Mouse (Mus musculus): ENCODE data around the gene Hpf1. TPM values are rescaled to one million over a fixed set of nuclear protein-coding genes. Genes with fewer than 3 reads are reported as not detected.

The Hpf1 gene
- total RNA-seq, 2 experiments from 2014 or later = 24.3 to 26.8 TPM

GRCm38 (mm10) chr8:60891757-60892156 lies 1.5 kb downstream of the Hpf1 start:
- DNase-seq (ENCODE audit: low spot score in 2 of 2) = no peak

DNA sequence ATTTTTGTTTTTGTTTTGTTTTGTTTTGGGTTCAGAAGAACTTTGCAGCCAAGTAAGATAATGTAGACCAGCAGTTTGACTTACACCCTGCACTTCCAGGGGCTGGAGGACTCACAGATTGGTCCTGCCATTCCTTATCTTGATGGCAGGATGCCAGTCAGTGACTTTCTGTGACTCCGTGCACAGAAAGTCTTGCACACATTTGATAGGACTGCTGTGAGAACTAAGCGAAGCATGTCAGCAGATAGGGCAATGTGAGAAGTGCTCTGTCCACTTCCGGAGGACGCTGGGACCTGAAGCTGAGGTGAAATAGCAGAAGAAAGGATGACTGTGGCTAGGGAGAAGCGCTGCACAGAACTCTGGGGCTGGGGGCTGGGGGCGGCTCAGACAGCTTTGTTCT lies 5.7 kb downstream of the Hpf1 start:
- no peak for DNase-seq (ENCODE audit: low spot score in 2 of 2)

- DNase-seq (ENCODE audit: low spot score in 2 of 2) = no peak
Measured at GRCm38 (mm10) chr8:60900147-60900546, 9.9 kb downstream of the Hpf1 start.

DNA sequence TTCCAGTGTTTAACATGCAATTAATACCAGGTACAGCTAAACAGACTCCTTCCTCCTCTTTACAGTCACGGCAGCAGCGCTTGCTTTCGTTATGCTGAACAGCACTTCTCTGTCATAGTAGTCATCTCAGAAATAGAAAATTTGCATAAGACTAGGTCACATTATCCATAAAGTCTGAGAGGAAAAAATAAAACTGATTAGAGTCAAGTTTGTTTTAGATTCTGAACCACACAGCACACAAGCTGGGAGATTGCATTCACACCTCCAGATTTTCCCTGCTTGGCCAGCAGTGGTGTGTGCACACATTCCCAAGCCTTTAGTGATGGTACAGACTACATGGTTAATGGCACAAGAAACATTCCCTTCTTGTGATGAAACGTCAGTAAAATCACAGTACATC lies 21.9 kb downstream of the Hpf1 start:
- DNase-seq (ENCODE audit: low spot score in 2 of 2) = no peak

- no peak for DNase-seq (ENCODE audit: low spot score in 2 of 2)
Measured at GRCm38 (mm10) chr8:60912554-60912953, 22.3 kb downstream of the Hpf1 start.

- DNase-seq (ENCODE audit: low spot score in 2 of 2) = no peak
Measured at GRCm38 (mm10) chr8:60919069-60919468, 28.9 kb downstream of the Hpf1 start.

DNA sequence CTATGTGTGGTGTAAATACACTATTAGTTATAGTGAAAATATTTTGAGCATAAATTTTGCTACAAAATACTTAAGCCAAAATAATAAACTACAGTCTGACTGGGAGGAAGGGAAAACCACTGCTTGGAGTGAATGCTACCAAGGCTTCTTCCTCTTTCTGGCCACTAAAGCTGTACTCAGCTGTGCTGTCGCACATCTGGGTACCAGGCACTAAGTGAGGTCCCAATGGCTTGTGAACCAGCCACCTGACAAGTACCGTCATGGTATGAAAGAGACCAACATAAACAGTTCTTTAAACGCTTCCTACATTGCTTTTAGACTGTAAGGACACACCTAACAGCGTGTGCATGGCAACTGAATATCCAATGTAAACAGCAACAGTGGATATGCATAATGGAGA lies 30.0 kb downstream of the Hpf1 start:
- DNase-seq (ENCODE audit: low spot score in 2 of 2) = no peak

GRCm38 (mm10) chr8:60933617-60934016 lies 43.4 kb downstream of the Hpf1 start:
- no peak for DNase-seq (ENCODE audit: low spot score in 2 of 2)

GRCm38 (mm10) chr8:60938717-60939424 lies 48.7 kb downstream of the Hpf1 start:
- DNase-seq (ENCODE audit: low spot score in 2 of 2) = no peak

GRCm38 (mm10) chr8:60942867-60943266 lies 52.6 kb downstream of the Hpf1 start:
- DNase-seq (ENCODE audit: low spot score in 2 of 2) = no peak

DNA sequence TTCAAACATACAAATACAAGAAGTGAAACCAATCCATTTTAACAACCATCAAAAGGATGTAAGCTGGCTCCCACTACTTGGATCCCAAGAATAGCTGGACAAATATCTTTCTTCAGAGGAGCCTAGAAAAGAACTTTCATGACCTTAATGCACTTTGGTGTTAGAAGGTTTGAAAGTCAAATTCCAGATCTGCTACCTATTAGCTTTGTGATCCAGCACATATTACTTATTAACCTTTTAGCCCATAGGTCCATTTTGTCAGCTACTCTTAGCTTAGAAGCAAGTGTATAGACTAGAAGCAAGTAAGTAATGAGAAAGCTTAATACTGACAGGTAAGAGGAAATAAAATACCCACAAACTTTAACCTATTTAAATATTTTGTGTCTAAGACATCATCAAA lies 57.3 kb downstream of the Hpf1 start:
- DNase-seq (ENCODE audit: low spot score in 2 of 2) = no peak

DNA sequence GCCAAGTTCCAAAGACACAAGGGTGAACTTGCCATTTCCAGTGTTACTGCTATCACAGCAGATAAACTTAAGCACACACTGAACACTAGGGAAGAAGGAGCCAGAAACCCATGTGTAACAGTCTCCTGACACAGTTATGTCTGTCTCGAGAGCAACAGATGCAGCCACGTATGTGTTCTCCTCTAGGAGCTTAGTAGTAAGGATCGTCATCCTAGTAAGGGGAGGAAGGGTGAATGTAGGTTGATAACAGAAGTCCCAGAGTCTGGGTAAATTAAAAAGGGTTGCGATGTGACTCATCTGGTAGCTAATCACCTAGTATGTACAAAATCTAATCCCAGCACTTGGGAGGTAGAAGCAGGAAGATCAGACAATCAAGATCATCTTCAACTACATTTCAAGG lies 59.6 kb downstream of the Hpf1 start:
- no peak for DNase-seq (ENCODE audit: low spot score in 2 of 2)

DNA sequence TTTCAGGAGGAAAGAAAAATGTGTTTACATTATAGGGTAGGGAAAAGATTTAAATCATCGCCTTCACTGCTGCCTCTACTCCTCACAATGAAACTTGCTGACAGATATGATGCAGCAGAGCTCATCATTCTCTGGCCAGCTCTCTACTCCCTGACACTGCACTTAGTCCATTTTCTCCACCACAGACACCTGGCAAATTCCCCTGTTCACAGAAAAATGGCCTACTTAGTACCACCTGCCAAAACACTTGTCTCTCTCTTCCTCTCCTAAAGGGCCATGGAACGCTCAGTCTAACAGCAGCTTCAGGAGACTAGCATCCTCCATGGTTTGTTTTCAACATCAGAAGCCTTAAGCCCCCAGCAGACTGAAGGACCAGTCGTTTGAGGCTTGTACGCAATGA lies 61.1 kb downstream of the Hpf1 start:
- DNase-seq (ENCODE audit: low spot score in 2 of 2) = no peak

DNA sequence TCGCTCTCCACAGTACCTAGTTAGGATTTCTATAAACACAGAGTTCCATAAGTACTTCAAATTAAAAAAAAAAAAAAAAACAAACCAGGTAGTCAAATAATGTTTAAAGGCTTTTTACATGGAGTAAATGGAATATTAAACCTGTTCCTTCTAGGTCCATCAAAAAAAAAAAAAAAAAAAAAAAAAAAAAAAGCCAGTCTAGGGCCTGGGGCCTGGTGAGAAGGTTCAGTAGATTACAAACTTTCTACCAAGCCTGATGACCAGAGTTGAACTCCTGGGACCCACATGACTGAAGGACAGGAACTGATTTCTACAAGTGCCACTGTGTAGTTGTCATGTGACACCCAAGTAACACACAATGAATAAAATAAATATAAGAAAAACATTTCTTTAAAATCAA lies 61.5 kb downstream of the Hpf1 start:
- no peak for DNase-seq (ENCODE audit: low spot score in 2 of 2)

DNA sequence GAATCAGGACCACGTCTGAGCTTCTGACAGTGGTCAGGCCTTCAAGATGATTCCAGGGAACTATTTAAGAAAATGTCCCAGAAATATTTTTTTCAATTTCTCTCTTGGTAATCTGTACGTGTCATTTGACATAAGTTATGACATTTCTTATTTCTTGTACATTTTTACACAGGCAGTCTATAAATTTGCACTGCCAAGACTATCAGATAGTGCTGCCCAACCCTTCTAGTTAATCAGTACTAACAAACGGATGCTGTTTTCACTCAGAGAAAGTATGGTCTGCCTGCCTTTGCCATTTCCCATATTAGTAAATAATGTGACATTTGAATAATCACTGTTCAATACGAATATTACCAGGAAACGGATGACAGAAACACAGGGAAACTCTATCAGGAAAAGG lies 62.6 kb downstream of the Hpf1 start:
- no peak for DNase-seq (ENCODE audit: low spot score in 2 of 2)

- peak; percentile 18 to 60 for DNase-seq (ENCODE audit: low spot score in 2 of 2)
Measured at GRCm38 (mm10) chr8:60954281-60955014, 64.2 kb downstream of the Hpf1 start.

DNA sequence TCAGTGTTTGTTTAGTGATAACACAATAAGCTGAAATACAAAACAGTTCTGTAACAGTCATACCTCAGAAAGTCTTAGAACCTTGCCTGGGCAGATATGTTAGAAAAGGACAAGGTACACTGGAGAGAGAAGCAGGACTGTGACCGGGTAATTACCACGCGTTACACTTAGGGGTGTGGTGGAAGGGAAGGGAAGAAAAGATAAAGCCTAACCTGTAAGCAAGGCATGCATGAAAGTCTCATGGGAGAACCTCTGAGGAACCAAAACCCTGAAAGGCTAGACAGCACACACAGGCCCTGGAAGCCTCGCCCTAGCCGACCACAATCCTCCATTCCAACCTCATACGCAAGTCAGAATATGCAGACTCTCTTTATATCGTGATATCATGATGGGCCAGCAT lies 66.6 kb downstream of the Hpf1 start:
- no peak for DNase-seq (ENCODE audit: low spot score in 2 of 2)

Other genes starting within 250 kb of the Hpf1 start
- gene Clcn3, start 92.9 kb downstream of the Hpf1 start, total RNA-seq (2021) = 10 to 100 TPM; 18.6 to 20.0 TPM
- 10 to 100 TPM in 1 of 2 experiments, 1 to 10 TPM in 1; 9.7 to 10.3 TPM for gene Nek1, start 102.8 kb downstream of the Hpf1 start, total RNA-seq (2021)